Mouse (Mus musculus) CH12.LX (cell line): ENCODE measurements around the gene Lrrc8b.

Experiments
- CTCF ChIP-seq, 2 experiments: IDR thresholded peaks in 1 of 2; conservative IDR thresholded peaks in 1 of 2; 2 replicates each; pipeline ENCODE4 v1.5.1; 2011 to 2012; ENCODE audit warnings: low read depth in 2 of 2, low read length in 2 of 2, improper control_type of control experiment in 1 of 2, inconsistent platforms in 1 of 2, mild to moderate bottlenecking in 1 of 2, moderate library complexity in 1 of 2
- E2F4 ChIP-seq: IDR thresholded peaks from 2 replicates; pipeline ENCODE4 v1.6.1; 2011; ENCODE audit warnings: low read depth, low read length, improper control_type of control experiment; ENCODE audit not compliant: insufficient replicate concordance
- MAFK ChIP-seq: IDR thresholded peaks from 2 replicates; pipeline ENCODE4 v1.6.1; 2011; ENCODE audit warnings: low read length, improper control_type of control experiment; ENCODE audit not compliant: insufficient replicate concordance
- MXI1 ChIP-seq: IDR thresholded peaks from 2 replicates; pipeline ENCODE4 v1.6.1; 2011; ENCODE audit warnings: mild to moderate bottlenecking, low read depth, low read length, improper control_type of control experiment
- MYC ChIP-seq: IDR thresholded peaks from 2 replicates; pipeline ENCODE4 v1.6.1; 2011; ENCODE audit warnings: low read depth, mild to moderate bottlenecking, improper control_type of control experiment, low read length
- POLR2A ChIP-seq: IDR thresholded peaks from 2 replicates; pipeline ENCODE4 v1.6.1; 2011; ENCODE audit warnings: low read depth, mild to moderate bottlenecking, improper control_type of control experiment, low read length
- TBP ChIP-seq: conservative IDR thresholded peaks from 2 replicates; pipeline ENCODE4 v1.6.1; 2011; ENCODE audit warnings: low read depth, low read length, improper control_type of control experiment
- UBTF ChIP-seq: IDR thresholded peaks from 2 replicates; pipeline ENCODE4 v1.6.1; 2012; ENCODE audit warnings: low read depth, mild to moderate bottlenecking, inconsistent platforms, low read length, improper control_type of control experiment, moderate library complexity
- USF1 ChIP-seq: IDR thresholded peaks from 2 replicates; pipeline ENCODE4 v1.6.1; 2014; ENCODE audit warnings: low read depth, mild to moderate bottlenecking, inconsistent platforms, low read length, improper control_type of control experiment
- ZKSCAN1 ChIP-seq: IDR thresholded peaks from 2 replicates; pipeline ENCODE4 v1.6.1; 2012; ENCODE audit warnings: low read depth, inconsistent platforms, low read length, improper control_type of control experiment, borderline replicate concordance

GRCm38 (mm10) chr5:105525004-105525403 lies 109.4 kb downstream of the Lrrc8b start:
- TF ChIP-seq MAFK (no peak), UBTF (no peak), MXI1 (no peak), CTCF (conservative IDR thresholded peaks at IDR 0.05 in 1 of 2, IDR thresholded peaks at IDR 0.05 in 1 of 2; ENCODE audit: low read depth in 2 of 2, low read length in 2 of 2) (no peak), MYC (no peak), TBP (no peak), E2F4 (no peak), ZKSCAN1 (no peak), POLR2A (no peak), USF1 (no peak)
